Mouse (Mus musculus) embryonic facial prominence, embryonic 10.5 days (tissue): ENCODE results near the gene Ndufs7. TPM values are rescaled to one million over a fixed set of nuclear protein-coding genes. Genes with fewer than 3 reads are reported as not detected.

Experiments used
- DNase-seq: peaks from one replicate; pipeline ENCODE4 v3.0.0-alpha.2; 2017; ENCODE audit warnings: low spot score
- H3K27ac ChIP-seq: fragments of 300-500 bp; sonication (generic); replicated peaks from 2 replicates; pipeline ENCODE4 v1.5.1; 2016; ENCODE audit warnings: mild to moderate bottlenecking
- H3K27me3 ChIP-seq: fragments of 300-500 bp; sonication (generic); replicated peaks from 2 replicates; pipeline ENCODE4 v1.6.1; 2016; ENCODE audit warnings: low read depth, mild to moderate bottlenecking; ENCODE audit not compliant: poor library complexity, severe bottlenecking
- H3K36me3 ChIP-seq: fragments of 300-500 bp; sonication (generic); replicated peaks from 2 replicates; pipeline ENCODE4 v1.6.1; 2016; ENCODE audit warnings: mild to moderate bottlenecking, moderate library complexity
- H3K4me1 ChIP-seq: fragments of 300-500 bp; sonication (generic); 2 replicates; pipeline ENCODE4 v1.6.1; 2016
- H3K4me3 ChIP-seq: fragments of 300-500 bp; sonication (generic); 2 replicates; pipeline ENCODE4 v1.5.1; 2016; ENCODE audit warnings: mild to moderate bottlenecking, moderate library complexity
- H3K9me3 ChIP-seq: fragments of 300-500 bp; sonication (generic); 2 replicates; pipeline ENCODE4 v1.6.1; 2016; ENCODE audit warnings: mild to moderate bottlenecking
- WGBS: fragments of 180-500 bp; shearing (Covaris S2); methylation state at CpG from one replicate; pipeline ENCODE4 v1.1.7; 2016; 5-methylcytosine and 5-hydroxymethylcytosine counted together
- polyA plus RNA-seq: library from polyadenylated mRNA; unstranded; fragments of >200 nt; fragmentation: Nextera tagmentation; extraction: Ambion mirVana; gene quantifications from 2 replicates; pipeline ENCODE4 v1.2.1, GENCODE M21; 2016

The Ndufs7 gene
- polyA plus RNA-seq, 1 experiment from 2014 or later = 303 TPM

DNA sequence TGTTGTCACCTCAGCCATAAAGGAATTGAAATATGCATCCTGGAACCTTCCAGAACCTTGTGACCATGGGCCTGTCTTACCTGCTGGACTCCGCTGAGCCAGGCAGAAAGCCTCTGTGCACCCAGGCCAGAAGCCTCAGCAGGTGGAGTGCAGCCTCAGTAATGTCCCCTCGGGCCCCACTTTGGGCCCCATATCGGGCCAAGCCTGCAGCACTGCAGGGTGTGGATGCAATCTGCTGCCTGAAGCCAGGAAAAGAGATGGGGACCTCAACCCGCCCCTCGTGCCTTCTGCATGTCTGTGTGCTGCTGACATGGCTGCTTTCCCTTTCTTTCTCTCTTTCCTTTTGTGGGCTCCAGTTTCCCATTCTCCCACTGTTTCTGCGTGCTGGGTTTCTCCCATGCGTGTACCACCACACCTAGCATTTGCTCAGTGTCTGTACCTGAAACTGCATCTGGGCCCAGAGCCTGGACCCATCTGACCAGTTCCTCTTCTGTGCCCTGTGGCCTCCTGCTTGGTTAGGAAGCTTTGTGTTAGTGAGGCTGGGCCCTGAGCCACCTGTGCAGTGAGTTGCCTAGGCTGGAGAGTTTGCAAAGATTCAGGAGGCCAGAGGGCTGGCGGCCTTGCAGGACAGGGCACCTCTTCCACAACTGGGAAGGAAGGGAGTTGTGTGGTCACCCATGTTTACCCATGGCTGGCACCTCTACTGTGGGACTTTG, 23.1 kb downstream of the Ndufs7 start:
- H3K27me3 ChIP-seq = no peaks in the 10 kb centered on the region
- no peaks in the 10 kb centered on the region for H3K9me3 ChIP-seq
- peaks cover 93% of the 10 kb centered on the region for H3K36me3 ChIP-seq
- DNase-seq = no peak
- peaks cover 42% of the 10 kb centered on the region for H3K4me1 ChIP-seq
- no peak overlapping the region; the same call in 1 of the 2 replicates for H3K4me3 ChIP-seq
- WGBS = 88% methylated on average over 8 of the region's 8 CpGs
- H3K27ac ChIP-seq = no peak overlapping the region

DNA sequence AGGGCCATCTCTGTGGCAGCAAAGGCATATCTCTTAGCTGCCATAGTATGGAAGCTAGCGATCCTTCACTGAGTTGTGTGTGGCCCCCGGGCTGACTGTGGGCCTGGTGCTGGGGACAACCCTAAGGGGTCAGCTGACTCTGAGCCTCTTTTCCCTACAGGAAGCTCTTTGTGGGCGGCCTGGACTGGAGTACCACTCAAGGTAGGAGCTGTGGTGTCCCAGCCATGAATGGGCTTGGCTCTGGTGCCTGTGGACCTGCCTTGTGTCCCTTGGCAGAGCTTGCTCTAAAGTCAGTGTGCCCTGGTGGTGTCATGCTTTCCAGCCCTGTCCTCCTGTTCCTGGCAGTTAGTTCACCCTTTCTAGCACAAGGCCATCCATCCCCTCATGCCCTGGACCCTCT, 24.9 kb downstream of the Ndufs7 start:
- no peak for DNase-seq
- Histone ChIP-seq H3K36me3 (peaks cover 94% of the 10 kb centered on the region), H3K27me3 (no peaks in the 10 kb centered on the region), H3K27ac (no peak overlapping the region), H3K4me1 (peaks cover 26% of the 10 kb centered on the region), H3K9me3 (no peaks in the 10 kb centered on the region), H3K4me3 (no peak overlapping the region; the same call in 1 of the 2 replicates)
- WGBS = 85% methylated on average over 3 of the region's 3 CpGs

DNA sequence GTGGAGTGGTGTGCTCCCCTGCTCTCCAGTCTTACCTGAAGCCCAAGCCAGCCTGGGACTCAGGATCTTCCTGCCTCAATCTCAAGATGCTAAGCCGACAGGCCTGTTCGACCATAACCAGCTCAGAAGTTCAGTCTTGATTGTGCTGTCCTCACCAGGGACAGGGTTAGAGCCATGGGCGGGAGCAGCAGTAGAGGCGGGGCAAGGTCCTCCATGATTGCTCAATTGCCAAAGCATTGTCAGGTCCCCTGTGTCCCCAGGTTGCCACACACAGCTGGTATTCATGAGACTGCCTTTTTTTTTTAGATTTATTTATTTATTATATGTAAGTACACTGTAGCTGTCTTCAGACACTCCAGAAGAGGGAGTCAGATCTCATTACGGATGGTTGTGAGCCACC, 27.3 kb downstream of the Ndufs7 start:
- Histone ChIP-seq H3K27me3 (no peaks in the 10 kb centered on the region), H3K4me3 (no peak overlapping the region), H3K9me3 (no peaks in the 10 kb centered on the region), H3K4me1 (peaks cover 11% of the 10 kb centered on the region; the same call in 1 of the 2 replicates), H3K27ac (no peak overlapping the region), H3K36me3 (peaks cover 95% of the 10 kb centered on the region)
- DNase-seq = no peak
- 89% methylated on average over 5 of the region's 5 CpGs for WGBS

DNA sequence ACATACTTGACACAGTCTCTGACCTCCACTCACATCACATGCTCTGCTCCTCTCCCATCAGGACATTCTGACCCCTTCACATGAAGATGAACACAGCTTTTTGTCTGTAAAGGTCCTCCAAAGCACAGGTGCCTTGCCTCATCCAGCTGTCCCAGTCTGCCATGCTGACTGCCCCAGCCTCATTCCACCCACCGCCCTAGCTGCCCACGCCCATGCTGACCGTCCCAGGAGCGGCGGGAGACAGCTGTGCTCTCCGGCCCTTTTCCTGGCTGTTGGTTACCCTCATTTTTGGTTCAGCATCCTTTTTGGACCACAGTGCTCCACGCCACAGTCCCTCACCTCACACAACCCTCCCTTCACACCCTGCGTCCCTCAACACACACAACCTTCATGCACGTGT, 29.5 kb downstream of the Ndufs7 start:
- 94% methylated on average over 9 of the region's 9 CpGs for whole genome bisulfite sequencing
- no peak for DNase-seq
- H3K27me3 ChIP-seq = no peaks in the 10 kb centered on the region
- 0 out of 2 replicates have a peak, but pooled peaks cover 4% of the 10 kb centered on the region for H3K4me1 ChIP-seq
- H3K9me3 ChIP-seq = no peaks in the 10 kb centered on the region
- H3K36me3 ChIP-seq = peaks cover 100% of the 10 kb centered on the region
- H3K27ac ChIP-seq = no peak overlapping the region
- no peak overlapping the region for H3K4me3 ChIP-seq

DNA sequence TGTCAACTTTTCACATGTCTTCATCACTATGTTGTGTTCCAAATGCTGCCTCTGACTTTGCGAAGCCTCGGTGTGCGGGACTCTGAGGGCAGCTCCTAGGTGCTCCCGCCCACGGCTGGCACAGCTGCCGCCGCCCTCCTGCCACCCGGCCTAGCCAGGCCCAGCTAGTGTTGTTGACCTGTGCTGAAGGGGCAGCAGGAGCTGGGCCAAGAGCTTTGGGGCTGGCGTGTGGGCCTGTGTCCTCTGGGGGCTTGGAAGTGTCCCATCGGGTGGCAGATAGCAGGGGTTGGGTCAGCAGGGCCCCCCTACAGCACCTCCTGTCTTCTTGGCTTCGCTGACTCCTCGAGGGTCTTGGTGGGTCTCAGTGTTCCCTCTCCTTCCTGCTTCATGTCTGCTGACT, 30.4 kb downstream of the Ndufs7 start:
- H3K4me3 ChIP-seq = no peak overlapping the region
- no peaks in the 10 kb centered on the region for H3K9me3 ChIP-seq
- H3K27ac ChIP-seq = no peak overlapping the region
- no peaks in the 10 kb centered on the region for H3K27me3 ChIP-seq
- H3K4me1 ChIP-seq = 0 out of 2 replicates have a peak, but pooled peaks cover 4% of the 10 kb centered on the region
- H3K36me3 ChIP-seq = peaks cover 100% of the 10 kb centered on the region
- 97% methylated on average over 12 of the region's 12 CpGs for WGBS
- DNase-seq = no peak

DNA sequence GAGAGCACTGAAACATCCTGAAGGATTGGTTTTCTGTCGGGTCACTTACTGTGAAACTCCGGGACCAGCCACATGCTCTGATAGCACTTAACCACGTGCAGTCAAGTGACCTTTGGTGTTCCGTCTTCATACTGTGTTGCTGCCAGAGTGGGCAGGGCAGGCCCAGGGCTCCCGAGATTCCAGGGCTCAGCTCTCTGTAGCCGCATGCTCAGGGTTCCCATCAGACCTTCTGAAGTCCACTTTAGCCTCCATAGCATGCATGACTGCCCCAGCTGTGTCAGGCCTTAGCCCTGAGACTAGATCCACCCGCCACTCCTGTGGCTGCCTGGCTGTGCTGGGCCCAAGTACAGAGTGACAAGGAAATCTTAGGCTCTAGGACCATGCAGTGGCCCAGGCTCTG, 32.4 kb downstream of the Ndufs7 start:
- no peak for DNase-seq
- Histone ChIP-seq H3K4me3 (no peak overlapping the region), H3K27ac (no peak overlapping the region), H3K36me3 (peaks cover 100% of the 10 kb centered on the region), H3K27me3 (no peaks in the 10 kb centered on the region), H3K4me1 (0 out of 2 replicates have a peak, but pooled peaks cover 4% of the 10 kb centered on the region), H3K9me3 (no peaks in the 10 kb centered on the region)
- 85% methylated on average over 7 of the region's 7 CpGs for WGBS

DNA sequence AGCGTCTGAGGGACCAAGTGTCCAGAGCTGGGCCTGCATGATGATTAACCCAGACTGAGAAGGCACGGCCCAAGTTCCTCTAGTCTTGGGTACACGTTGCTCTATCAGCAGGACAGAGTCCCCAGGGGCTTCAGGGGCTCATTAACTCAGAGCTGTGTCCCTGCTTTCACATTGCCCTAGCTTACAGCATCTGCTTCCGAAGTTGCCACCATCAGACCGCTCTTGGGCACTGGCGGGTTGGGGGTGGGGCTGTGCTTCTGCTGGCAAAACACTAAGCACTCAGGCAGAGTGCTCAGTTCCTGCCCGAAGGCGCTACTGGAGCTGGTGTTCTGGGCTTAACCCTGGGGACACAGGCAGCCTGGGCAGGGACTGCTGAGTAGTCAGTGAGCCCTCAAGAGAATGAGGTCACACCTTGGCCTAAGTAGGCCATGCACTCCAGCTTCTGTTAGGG, 33.0 kb downstream of the Ndufs7 start:
- no peak for DNase-seq
- no peak overlapping the region for H3K27ac ChIP-seq
- H3K9me3 ChIP-seq = no peaks in the 10 kb centered on the region
- 78% methylated on average over 8 of the region's 8 CpGs for WGBS
- H3K4me1 ChIP-seq = 0 out of 2 replicates have a peak, but pooled peaks cover 4% of the 10 kb centered on the region
- H3K36me3 ChIP-seq = peaks cover 100% of the 10 kb centered on the region
- no peaks in the 10 kb centered on the region for H3K27me3 ChIP-seq
- H3K4me3 ChIP-seq = no peak overlapping the region

DNA sequence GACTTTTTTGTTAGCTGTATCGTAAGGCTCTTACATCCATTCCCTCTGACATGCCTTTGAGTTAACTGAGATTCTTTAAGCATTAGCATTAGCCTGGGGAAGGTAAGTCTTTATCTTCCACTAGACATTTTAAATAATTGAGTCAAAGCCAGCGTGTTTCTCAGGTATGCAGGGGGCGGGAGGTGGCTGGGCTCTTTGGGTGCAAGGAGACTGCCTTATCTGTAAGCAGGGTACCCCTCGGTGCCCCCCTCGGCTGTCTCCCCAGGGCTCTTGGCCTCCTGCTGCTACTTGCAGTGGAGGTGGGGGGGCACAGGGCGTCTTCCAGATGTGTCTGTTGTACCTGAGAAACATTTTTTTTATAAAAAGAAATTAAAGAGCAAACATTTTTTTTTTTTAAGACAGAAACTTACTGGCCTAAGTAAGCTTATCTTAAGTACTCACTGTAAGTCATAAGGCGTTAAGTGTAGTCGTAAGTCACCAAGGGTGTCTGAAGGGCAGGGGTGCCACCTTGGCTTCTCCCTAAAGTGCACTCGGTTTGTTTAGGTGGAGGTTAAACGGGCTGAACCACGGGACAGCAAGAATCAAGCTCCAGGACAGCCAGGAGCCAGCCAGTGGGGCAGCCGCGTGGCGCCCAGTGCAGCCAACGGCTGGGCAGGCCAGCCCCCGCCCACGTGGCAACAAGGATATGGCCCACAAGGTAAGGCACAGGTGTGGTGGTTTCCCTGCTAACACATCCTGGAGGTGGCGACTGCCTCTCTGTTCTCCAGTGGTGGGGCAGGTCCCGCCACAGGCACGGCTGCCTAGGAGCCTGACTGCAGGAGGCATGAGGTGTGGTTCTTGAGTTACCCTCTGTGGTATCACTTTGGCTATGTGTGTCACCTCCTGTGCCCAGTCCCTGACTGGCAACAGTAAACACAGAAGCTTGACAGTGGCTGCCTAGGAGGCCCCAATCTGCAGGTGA, 33.8 kb downstream of the Ndufs7 start:
- Histone ChIP-seq H3K4me3 (no peak overlapping the region), H3K4me1 (0 out of 2 replicates have a peak, but pooled peaks cover 4% of the 10 kb centered on the region), H3K9me3 (no peaks in the 10 kb centered on the region), H3K27me3 (no peaks in the 10 kb centered on the region), H3K36me3 (peaks cover 100% of the 10 kb centered on the region), H3K27ac (no peak overlapping the region)
- WGBS = 90% methylated on average over 20 of the region's 20 CpGs
- DNase-seq = no peak

DNA sequence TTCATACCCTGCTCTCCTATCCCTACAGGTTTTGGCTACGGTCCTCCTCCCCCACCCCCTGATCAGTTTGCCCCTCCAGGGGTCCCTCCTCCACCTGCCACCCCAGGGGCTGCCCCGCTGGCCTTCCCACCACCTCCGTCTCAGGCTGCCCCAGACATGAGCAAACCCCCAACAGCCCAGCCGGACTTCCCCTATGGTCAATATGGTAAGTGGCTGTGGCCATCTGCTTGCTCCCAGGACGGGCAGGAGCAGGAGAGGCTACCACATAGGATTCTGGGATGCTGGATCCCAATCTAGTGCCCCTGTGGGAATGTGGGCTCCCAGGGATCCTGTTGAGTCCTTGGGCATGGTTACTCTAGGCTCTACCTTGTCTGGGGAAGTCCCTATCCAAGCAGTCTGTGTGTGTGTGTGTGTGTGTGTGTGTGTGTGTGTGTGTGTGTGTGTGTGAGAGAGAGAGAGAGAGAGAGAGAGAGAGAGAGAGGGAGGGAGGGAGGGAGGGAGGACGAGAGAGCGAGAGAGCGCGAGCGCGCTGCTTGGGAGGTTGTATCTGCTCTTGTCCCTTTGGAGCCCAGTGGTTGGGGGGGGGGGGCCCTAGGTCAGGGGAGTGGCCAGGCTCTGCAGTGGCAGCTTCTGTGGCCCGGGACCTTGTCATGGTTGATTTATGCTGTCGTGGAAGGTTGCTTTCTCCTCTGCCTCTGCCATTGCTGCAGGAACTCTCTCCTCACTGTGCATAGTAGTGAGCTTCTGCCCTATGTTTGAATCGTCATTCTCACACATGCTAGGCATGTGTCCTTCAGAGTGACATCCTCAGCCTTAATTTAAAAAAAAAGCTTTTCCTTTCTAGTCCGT, 36.5 kb downstream of the Ndufs7 start:
- Histone ChIP-seq H3K4me1 (0 out of 2 replicates have a peak, but pooled peaks cover 4% of the 10 kb centered on the region), H3K9me3 (no peaks in the 10 kb centered on the region), H3K27ac (no peak overlapping the region), H3K4me3 (no peak overlapping the region), H3K27me3 (no peaks in the 10 kb centered on the region), H3K36me3 (peaks cover 89% of the 10 kb centered on the region)
- 85% methylated on average over 15 of the region's 15 CpGs for WGBS
- no peak for DNase-seq

DNA sequence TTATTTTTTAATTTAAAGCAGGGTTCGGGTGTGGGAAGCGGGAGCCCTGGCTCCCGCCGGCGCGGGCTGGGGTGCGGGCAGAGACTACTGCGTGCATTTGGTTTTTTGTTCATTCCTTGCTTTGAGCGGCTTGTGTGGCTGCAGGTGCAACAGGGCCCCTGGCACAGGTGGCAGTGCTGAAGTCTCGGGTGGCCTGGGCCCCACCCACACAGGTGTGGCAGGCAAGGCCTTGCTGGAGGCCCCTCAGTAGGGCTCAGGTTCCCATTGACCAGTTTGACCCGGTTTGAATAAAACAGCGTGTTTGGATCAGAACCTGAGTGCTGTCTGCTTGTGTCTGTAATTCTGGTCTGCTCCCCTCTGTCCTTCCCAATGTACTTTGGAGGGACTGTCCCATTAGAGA, 39.2 kb downstream of the Ndufs7 start:
- Histone ChIP-seq H3K4me3 (no peak overlapping the region), H3K36me3 (peaks cover 65% of the 10 kb centered on the region), H3K27ac (no peak overlapping the region), H3K9me3 (no peaks in the 10 kb centered on the region), H3K4me1 (peaks cover 7% of the 10 kb centered on the region), H3K27me3 (no peaks in the 10 kb centered on the region)
- WGBS = 94% methylated on average over 12 of the region's 12 CpGs
- no peak for DNase-seq

DNA sequence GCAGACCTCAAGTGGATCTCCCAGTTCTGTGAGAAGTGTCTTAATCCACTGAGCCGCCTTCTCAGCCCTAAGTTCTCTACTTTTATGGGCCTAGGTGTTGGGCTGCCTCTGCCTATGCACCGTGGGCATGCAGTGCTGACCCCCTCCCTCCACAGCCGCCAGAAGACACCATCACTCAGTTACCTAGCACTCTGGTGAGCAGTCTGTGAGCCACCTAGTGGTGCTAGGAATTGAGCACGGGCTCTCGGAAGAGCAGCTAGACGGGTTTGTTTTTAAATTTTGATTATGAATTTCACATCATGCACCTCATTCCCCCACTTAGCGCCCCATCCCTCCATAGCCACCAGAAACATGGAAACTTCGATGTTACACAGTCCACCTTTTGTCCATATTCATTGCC, 39.7 kb downstream of the Ndufs7 start:
- Histone ChIP-seq H3K27me3 (no peaks in the 10 kb centered on the region), H3K4me3 (no peak overlapping the region), H3K27ac (no peak overlapping the region), H3K9me3 (no peaks in the 10 kb centered on the region), H3K36me3 (peaks cover 65% of the 10 kb centered on the region), H3K4me1 (peaks cover 12% of the 10 kb centered on the region)
- 78% methylated on average over 8 of the region's 8 CpGs for WGBS
- DNase-seq = no peak
